Mouse (Mus musculus): ENCODE data around the gene Kif22.

DNA sequence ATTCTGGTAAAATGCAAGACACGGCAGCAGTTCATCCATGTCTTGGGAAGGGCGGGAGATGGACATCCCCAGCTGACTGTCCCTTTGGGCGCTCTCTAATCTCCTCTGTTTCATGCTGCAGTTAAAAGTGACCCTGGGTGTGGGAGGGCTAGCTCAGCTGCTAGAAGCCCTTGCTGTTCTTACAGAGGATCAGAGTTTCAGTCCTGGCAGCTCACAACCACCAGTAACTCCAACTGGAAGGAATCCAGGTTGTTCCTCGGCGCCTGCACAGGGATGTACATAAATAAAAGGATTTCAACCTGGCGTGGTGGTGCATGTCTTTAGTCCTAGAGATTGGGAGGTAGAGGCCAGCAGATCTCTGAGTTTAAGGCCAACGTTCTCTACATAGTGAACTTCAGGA lies 59.2 kb downstream of the Kif22 start:
- TF ChIP-seq MAX (IDR thresholded peaks at IDR 0.05; ENCODE audit: low read length) = no peak
- TF ChIP-seq POLR2AphosphoS2 (IDR thresholded peaks at IDR 0.05; ENCODE audit: low read length) = no peak
- no peak for TF ChIP-seq JUND (IDR thresholded peaks at IDR 0.05; ENCODE audit: low read depth, low read length)
- no peak for TF ChIP-seq GATA1 (IDR thresholded peaks at IDR 0.05; ENCODE audit: low read depth, low read length)
- no peak for TF ChIP-seq CTCF (IDR thresholded peaks at IDR 0.05 in 2 of 3, conservative IDR thresholded peaks at IDR 0.05 in 1 of 3; ENCODE audit: control insufficient read depth in 1 of 3, insufficient read depth in 1 of 3, low read depth in 2 of 3, low read length in 3 of 3, poor library complexity in 1 of 3, severe bottlenecking in 1 of 3)
- no peak for TF ChIP-seq ZNF384 (IDR thresholded peaks at IDR 0.05; ENCODE audit: low read depth, low read length)
- TF ChIP-seq ZC3H11A (IDR thresholded peaks at IDR 0.05; ENCODE audit: low read depth, low read length) = no peak
- no peak for TF ChIP-seq CHD2 (IDR thresholded peaks at IDR 0.05; ENCODE audit: low read length)
- no peak for TF ChIP-seq POLR2A (IDR thresholded peaks at IDR 0.05; ENCODE audit: control insufficient read depth in 1 of 2, insufficient read depth in 1 of 2, low read depth in 1 of 2, low read length in 2 of 2, poor library complexity in 1 of 2)
- no peak for TF ChIP-seq EP300 (IDR thresholded peaks at IDR 0.05; ENCODE audit: low read depth in 1 of 2, low read length in 2 of 2)
- TF ChIP-seq MYC (IDR thresholded peaks at IDR 0.05; ENCODE audit: low read depth, low read length) = no peak
- no peak for TF ChIP-seq ELF1 (IDR thresholded peaks at IDR 0.05; ENCODE audit: low read depth, low read length)
